Mouse (Mus musculus) central nervous system, embryonic 14 days (tissue): ENCODE results near the gene Kcnj16. TPM values are rescaled to one million over a fixed set of nuclear protein-coding genes. Genes with fewer than 3 reads are reported as not detected.

ENCODE experiments used
- polyA plus RNA-seq: library from polyadenylated mRNA; depleted of rRNA; stranded (reverse); fragments of >200 nt; gene quantifications from 2 replicates; pipeline ENCODE4 v1.2.3, GENCODE M21; 2012; rRNA removed

The Kcnj16 gene
- polyA plus RNA-seq, result 0.43 and 0.61 TPM in 2 replicates

DNA sequence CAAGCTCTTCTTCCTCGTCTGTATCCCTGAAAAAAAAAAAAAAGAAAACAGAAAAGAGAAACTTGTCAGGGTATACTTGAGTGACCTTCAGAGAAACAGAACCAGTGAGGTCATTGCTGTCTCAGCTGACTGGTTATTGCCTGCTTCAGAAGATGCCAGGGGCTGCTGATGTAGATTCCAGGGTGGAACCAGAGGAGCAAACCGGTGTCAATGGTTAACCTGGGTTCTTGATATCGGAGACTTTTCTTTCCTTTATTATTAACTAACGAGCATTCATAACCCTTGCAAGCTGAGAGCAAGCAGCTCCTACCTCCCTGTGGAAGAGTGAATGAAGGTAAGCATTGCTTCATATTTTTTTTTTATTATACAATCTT lies at the start of gene Kcnj16:
Kcnj16 (plus strand) TSS at position 272 of the 374 bp plus-strand sequence.

DNA sequence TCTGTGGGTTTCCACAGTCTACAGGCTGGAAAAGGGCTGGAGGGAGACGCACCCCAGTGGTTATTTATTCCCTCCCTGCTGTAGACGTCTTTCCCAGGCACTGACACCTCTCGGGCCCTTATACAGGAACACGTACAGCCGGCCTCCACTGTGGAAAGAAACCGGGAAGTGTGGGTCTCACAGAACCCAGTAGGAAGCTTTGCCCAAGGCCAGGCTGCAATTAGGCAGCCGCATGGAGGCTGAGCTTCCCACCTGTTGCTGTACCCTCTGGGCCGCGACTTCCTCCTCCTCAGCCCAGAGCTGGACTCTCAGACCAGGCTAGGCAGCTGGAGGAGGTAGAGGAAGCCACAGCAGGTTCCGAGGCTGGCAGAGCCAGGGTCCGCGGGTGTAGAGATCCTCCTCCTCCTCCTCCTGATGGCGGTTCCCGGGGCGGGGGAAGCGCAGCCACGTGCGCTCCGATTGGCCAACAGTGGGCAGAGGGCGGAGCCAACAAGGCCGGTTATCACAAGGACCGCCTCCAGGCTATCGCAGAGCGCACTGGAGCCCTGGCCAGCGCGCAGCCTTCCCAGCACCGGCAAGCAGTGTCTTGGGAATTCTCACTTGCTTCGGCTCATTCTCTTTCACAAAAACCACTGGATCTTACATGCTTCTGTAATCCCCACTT lies 97.9 kb downstream of the Kcnj16 start, which contains the start of gene Kcnj2:
Kcnj2 (plus strand) TSS at position 530 of the 664 bp plus-strand sequence.

Other genes with a start within 250 kb of the Kcnj16 start
- 2.4 and 3.6 TPM in 2 replicates for gene Kcnj2, start 98.1 kb downstream of the Kcnj16 start, polyA plus RNA-seq